Mouse (Mus musculus) midbrain, embryonic 14.5 days (tissue): ENCODE data around the gene Prrg2. TPM values are rescaled to one million over a fixed set of nuclear protein-coding genes. Genes with fewer than 3 reads are reported as not detected.
"Not testable (repeated sequence)": the region's sequence is repeated elsewhere in the genome, so short reads cannot be mapped to it uniquely, and the experiment has no call there.

ENCODE experiments used
- ATAC-seq: fragments of 200-750 bp; cut with Nextera tagmentation; 2 replicates; pipeline ENCODE4 v1.8.0; 2017; ENCODE audit warnings: moderate number of reproducible peaks, moderate library complexity; ENCODE audit not compliant: low FRiP score, low TSS enrichment
- DNase-seq: peaks from one replicate; pipeline ENCODE4 v3.0.0-alpha.2; 2015
- H3K27ac ChIP-seq: fragments of 300-500 bp; sonication (generic); replicated peaks from 2 replicates; pipeline ENCODE4 v1.5.1; 2014; ENCODE audit warnings: mild to moderate bottlenecking, low read depth, low read length, moderate library complexity
- H3K27me3 ChIP-seq: fragments of 300-500 bp; sonication (generic); 2 replicates; pipeline ENCODE4 v1.6.1; 2014; ENCODE audit warnings: low read length, control low read depth, mixed read lengths; ENCODE audit not compliant: control insufficient read depth, insufficient read depth
- H3K36me3 ChIP-seq: fragments of 300-500 bp; sonication (generic); 2 replicates; pipeline ENCODE4 v1.6.1; 2014; ENCODE audit warnings: low read length, control low read depth; ENCODE audit not compliant: control insufficient read depth, insufficient read depth
- H3K4me1 ChIP-seq: fragments of 300-500 bp; sonication (generic); 2 replicates; pipeline ENCODE4 v1.6.1; 2014; ENCODE audit warnings: mild to moderate bottlenecking, antibody characterized with exemption, low read length, control low read depth; ENCODE audit not compliant: control insufficient read depth, insufficient read depth
- H3K4me2 ChIP-seq: fragments of 300-500 bp; sonication (generic); 2 replicates; pipeline ENCODE4 v1.6.1; 2014; ENCODE audit warnings: mild to moderate bottlenecking, low read length, moderate library complexity
- H3K4me3 ChIP-seq: fragments of 300-500 bp; sonication (generic); replicated peaks from 2 replicates; pipeline ENCODE4 v1.5.1; 2014; ENCODE audit warnings: low read depth, low read length
- H3K9ac ChIP-seq: fragments of 300-500 bp; sonication (generic); replicated peaks from 2 replicates; pipeline ENCODE4 v1.6.1; 2014; ENCODE audit warnings: mild to moderate bottlenecking, low read length, moderate library complexity
- H3K9me3 ChIP-seq: fragments of 300-500 bp; sonication (generic); 2 replicates; pipeline ENCODE4 v1.6.1; 2016; ENCODE audit warnings: low read length, control low read depth, mixed read lengths; ENCODE audit not compliant: control insufficient read depth
- WGBS: fragments of 180-500 bp; shearing (Covaris S2); extraction: QIAGEN DNeasy Blood & Tissue Kit; methylation state at CpG from one replicate; pipeline ENCODE4 v1.1.7; 2014; 5-methylcytosine and 5-hydroxymethylcytosine counted together
- polyA plus RNA-seq: library from polyadenylated mRNA; unstranded; fragments of >200 nt; fragmentation: Nextera tagmentation; extraction: Ambion mirVana; gene quantifications from 2 replicates; pipeline ENCODE4 v1.2.1, GENCODE M21; 2014

The Prrg2 gene
- polyA plus RNA-seq, 1 experiment from 2014 or later = 12.2 TPM

- Histone ChIP-seq H3K9me3 (no peaks in the 10 kb centered on the region), H3K4me1 (no peaks in the 10 kb centered on the region), H3K4me2 (no peak overlapping the region), H3K4me3 (no peak overlapping the region), H3K36me3 (no peaks in the 10 kb centered on the region), H3K9ac (no peak overlapping the region), H3K27me3 (no peaks in the 10 kb centered on the region), H3K27ac (no peak overlapping the region)
- 89% methylated on average over 9 of the region's 9 CpGs for WGBS
- DNase-seq = no peak
- ATAC-seq = no peak
Measured at GRCm38 (mm10) chr7:45102940-45103585, 40.6 kb upstream of the Prrg2 start.

- Histone ChIP-seq H3K27ac (no peak overlapping the region), H3K9me3 (no peaks in the 10 kb centered on the region), H3K4me1 (no peaks in the 10 kb centered on the region), H3K9ac (no peak overlapping the region), H3K36me3 (no peaks in the 10 kb centered on the region), H3K4me3 (no peak overlapping the region), H3K27me3 (no peaks in the 10 kb centered on the region), H3K4me2 (no peak overlapping the region)
- 89% methylated on average over 11 of the region's 11 CpGs for WGBS
- DNase-seq (no peak), ATAC-seq (no peak)
Measured at GRCm38 (mm10) chr7:45102441-45102840, 40.0 kb upstream of the Prrg2 start.

DNA sequence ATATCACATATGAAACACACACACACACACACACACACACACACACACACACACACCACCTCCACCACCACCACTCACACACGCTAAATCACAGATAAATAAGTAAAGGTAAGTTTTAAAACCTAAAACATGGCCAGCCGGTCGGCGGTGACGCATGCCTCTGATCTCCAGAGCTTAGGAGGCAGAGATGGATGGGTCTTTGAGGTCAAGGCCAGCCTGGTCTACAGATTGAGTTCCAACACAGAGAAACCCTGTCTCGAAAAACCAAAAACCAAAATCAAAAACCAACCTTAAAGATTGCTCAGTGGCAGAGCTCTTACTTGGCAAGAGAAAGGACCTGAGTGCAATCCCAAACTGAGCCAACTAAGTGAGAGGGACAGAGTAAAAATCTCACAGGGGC, 37.6 kb upstream of the Prrg2 start:
- H3K27ac ChIP-seq = no peak overlapping the region
- H3K9me3 ChIP-seq = no peaks in the 10 kb centered on the region
- ATAC-seq (no peak), DNase-seq (no peak)
- H3K9ac ChIP-seq = no peak overlapping the region
- WGBS = 90% methylated on average over 6 of the region's 6 CpGs
- H3K27me3 ChIP-seq = no peaks in the 10 kb centered on the region
- no peak overlapping the region for H3K4me3 ChIP-seq
- no peaks in the 10 kb centered on the region for H3K36me3 ChIP-seq
- H3K4me2 ChIP-seq = no peak overlapping the region
- no peaks in the 10 kb centered on the region for H3K4me1 ChIP-seq

GRCm38 (mm10) chr7:45098541-45099240, 36.2 kb upstream of the Prrg2 start:
- DNase-seq (no peak), ATAC-seq (no peak)
- 88% methylated on average over 8 of the region's 8 CpGs for WGBS
- no peaks in the 10 kb centered on the region for H3K27me3 ChIP-seq
- no peaks in the 10 kb centered on the region for H3K36me3 ChIP-seq
- H3K9me3 ChIP-seq = no peaks in the 10 kb centered on the region
- H3K4me1 ChIP-seq = no peaks in the 10 kb centered on the region
- H3K4me2 ChIP-seq = no peak overlapping the region
- no peak overlapping the region for H3K9ac ChIP-seq
- no peak overlapping the region for H3K4me3 ChIP-seq
- H3K27ac ChIP-seq = no peak overlapping the region

DNA sequence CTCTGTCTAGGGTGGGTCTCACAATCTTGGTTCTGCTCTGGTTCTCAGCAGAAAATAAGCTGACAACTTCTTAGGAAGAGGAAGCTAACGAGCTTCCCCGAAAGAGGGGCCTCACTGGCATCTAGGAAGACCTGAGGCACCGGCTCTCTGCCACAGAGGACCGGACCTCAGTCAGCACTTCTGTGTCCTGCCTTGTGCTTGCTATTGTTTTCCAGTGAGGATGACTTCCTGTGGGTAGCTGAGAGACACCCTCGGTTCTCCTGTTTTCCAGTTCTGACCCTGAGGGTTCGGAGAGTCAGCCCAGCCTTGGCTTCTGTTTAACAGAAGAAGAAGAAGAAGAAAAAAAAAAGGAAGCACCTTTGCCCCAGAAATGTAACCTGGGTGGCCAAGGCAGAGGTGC, 35.0 kb upstream of the Prrg2 start:
- Histone ChIP-seq H3K9ac (no peak overlapping the region), H3K36me3 (no peaks in the 10 kb centered on the region), H3K27me3 (no peaks in the 10 kb centered on the region), H3K27ac (no peak overlapping the region), H3K4me1 (no peaks in the 10 kb centered on the region), H3K4me3 (no peak overlapping the region), H3K9me3 (no peaks in the 10 kb centered on the region), H3K4me2 (no peak overlapping the region)
- ATAC-seq = no peak
- no peak for DNase-seq
- WGBS = 81% methylated on average over 6 of the region's 6 CpGs

DNA sequence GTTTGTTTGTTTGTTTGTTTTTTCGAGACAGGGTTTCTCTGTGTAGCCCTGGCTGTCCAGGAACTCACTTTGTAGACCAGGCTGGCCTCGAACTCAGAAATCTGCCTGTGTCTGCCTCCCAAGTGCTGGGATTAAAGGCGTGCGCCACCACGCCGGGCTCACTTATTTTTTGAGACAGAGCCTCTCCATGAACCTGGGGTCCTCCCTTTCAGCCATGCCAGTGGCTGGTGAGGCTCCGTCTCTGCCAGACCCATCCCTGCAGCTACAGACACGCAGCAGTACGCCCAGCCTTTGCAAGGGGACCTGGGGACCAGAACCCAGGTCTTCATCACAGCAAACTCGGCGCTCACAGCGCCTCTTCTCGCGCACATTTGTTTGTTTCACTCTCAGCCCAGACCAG, 33.5 kb upstream of the Prrg2 start:
- H3K36me3 ChIP-seq, ATAC-seq, H3K27ac ChIP-seq, H3K4me1 ChIP-seq, H3K4me2 ChIP-seq, H3K4me3 ChIP-seq, H3K9me3 ChIP-seq, H3K9ac ChIP-seq, DNase-seq, H3K27me3 ChIP-seq: not testable (repeated sequence)
- 89% methylated on average over 14 of the region's 14 CpGs for WGBS

DNA sequence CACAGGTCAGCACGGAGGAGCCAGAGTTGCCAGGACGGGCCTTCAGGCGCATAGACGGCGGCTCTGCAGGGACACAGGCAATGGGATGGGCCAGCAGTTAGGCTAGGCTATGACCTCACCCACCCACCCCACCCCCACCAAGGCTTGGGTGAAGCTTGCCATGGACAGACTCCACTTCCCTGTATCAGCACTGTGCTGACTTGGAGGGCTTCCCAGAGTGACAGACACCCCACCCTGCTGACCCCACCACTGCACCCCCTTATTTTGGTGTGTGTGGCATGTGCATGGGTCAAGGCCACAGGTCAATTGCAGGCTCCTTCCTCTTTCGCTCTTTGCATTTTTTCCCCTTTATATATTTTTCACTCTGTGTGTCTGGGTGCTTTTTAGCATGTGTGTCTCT, 32.9 kb upstream of the Prrg2 start:
- no peak for ATAC-seq
- no peak overlapping the region for H3K9ac ChIP-seq
- 84% methylated on average over 6 of the region's 6 CpGs for WGBS
- no peaks in the 10 kb centered on the region for H3K27me3 ChIP-seq
- no peaks in the 10 kb centered on the region for H3K9me3 ChIP-seq
- H3K36me3 ChIP-seq = no peaks in the 10 kb centered on the region
- H3K4me3 ChIP-seq = no peak overlapping the region
- 0 out of 2 replicates have a peak, but pooled peaks cover 3% of the 10 kb centered on the region for H3K4me1 ChIP-seq
- no peak overlapping the region for H3K27ac ChIP-seq
- no peak for DNase-seq
- H3K4me2 ChIP-seq = no peak overlapping the region

DNA sequence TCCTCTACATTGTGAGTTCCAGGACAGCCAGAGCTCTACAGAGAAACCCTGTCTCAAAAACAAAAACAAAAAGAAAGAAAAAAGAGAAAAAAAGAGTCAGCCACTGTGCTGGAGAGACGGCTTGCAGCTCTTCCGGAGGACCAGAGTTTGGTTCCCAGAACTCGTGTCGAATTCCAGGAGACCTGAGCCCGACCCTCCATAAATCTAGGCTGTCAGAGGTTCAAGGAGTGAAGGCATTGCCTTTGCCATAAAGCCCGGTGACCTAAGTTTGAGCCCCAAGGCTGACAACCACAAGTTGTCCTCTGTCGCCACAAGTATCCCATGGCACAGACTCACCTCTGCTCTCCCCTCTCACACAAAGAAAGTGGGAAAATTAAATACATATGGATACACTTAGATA, 31.6 kb upstream of the Prrg2 start:
- Histone ChIP-seq H3K27ac (no peak overlapping the region), H3K27me3 (no peaks in the 10 kb centered on the region), H3K4me2 (no peak overlapping the region), H3K4me3 (no peak overlapping the region), H3K9ac (no peak overlapping the region), H3K36me3 (no peaks in the 10 kb centered on the region), H3K4me1 (0 out of 2 replicates have a peak, but pooled peaks cover 3% of the 10 kb centered on the region), H3K9me3 (no peaks in the 10 kb centered on the region)
- ATAC-seq = no peak
- WGBS = 81% methylated on average over 7 of the region's 7 CpGs
- no peak for DNase-seq

DNA sequence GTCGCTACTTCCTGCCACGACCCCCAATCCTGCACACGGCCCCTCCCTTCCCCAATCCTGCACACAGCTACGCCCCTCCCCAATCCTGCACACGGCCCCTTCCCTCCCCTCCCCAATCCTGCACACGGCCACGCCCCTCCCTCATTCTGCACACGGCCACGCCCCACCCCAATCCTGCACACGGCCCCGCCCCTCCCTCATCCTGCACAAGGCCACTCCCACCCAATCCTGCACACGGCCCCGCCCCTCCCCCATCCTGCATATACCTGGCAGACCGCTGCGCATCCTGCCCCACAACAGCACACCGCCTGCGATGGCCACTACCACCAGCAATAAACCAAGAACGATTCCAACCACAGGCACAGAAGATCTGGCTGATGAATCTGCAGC, 31.0 kb upstream of the Prrg2 start:
- WGBS = 35% methylated on average over 18 of the region's 18 CpGs
- Histone ChIP-seq H3K4me1 (0 out of 2 replicates have a peak, but pooled peaks cover 3% of the 10 kb centered on the region), H3K4me2 (no peak overlapping the region), H3K36me3 (no peaks in the 10 kb centered on the region), H3K27ac (no peak overlapping the region), H3K4me3 (no peak overlapping the region), H3K27me3 (no peaks in the 10 kb centered on the region), H3K9me3 (no peaks in the 10 kb centered on the region), H3K9ac (no peak overlapping the region)
- DNase-seq (no peak), ATAC-seq (no peak)
